Mouse (Mus musculus) midbrain, embryonic 14.5 days (tissue): ENCODE measurements around the gene Lmf2. TPM values are rescaled to one million over a fixed set of nuclear protein-coding genes. Genes with fewer than 3 reads are reported as not detected.
A peak's percentile ranks its signal among the peaks of the same experiment; 100 is the strongest.

Source experiments
- ATAC-seq: fragments of 200-750 bp; cut with Nextera tagmentation; 2 replicates; pipeline ENCODE4 v1.8.0; 2017; ENCODE audit warnings: moderate number of reproducible peaks, moderate library complexity; ENCODE audit not compliant: low FRiP score, low TSS enrichment
- DNase-seq: peaks from one replicate; pipeline ENCODE4 v3.0.0-alpha.2; 2015
- H3K27ac ChIP-seq: fragments of 300-500 bp; sonication (generic); replicated peaks from 2 replicates; pipeline ENCODE4 v1.5.1; 2014; ENCODE audit warnings: mild to moderate bottlenecking, low read depth, low read length, moderate library complexity
- H3K27me3 ChIP-seq: fragments of 300-500 bp; sonication (generic); 2 replicates; pipeline ENCODE4 v1.6.1; 2014; ENCODE audit warnings: low read length, control low read depth, mixed read lengths; ENCODE audit not compliant: control insufficient read depth, insufficient read depth
- H3K36me3 ChIP-seq: fragments of 300-500 bp; sonication (generic); 2 replicates; pipeline ENCODE4 v1.6.1; 2014; ENCODE audit warnings: low read length, control low read depth; ENCODE audit not compliant: control insufficient read depth, insufficient read depth
- H3K4me1 ChIP-seq: fragments of 300-500 bp; sonication (generic); 2 replicates; pipeline ENCODE4 v1.6.1; 2014; ENCODE audit warnings: mild to moderate bottlenecking, antibody characterized with exemption, low read length, control low read depth; ENCODE audit not compliant: control insufficient read depth, insufficient read depth
- H3K4me2 ChIP-seq: fragments of 300-500 bp; sonication (generic); 2 replicates; pipeline ENCODE4 v1.6.1; 2014; ENCODE audit warnings: mild to moderate bottlenecking, low read length, moderate library complexity
- H3K4me3 ChIP-seq: fragments of 300-500 bp; sonication (generic); replicated peaks from 2 replicates; pipeline ENCODE4 v1.5.1; 2014; ENCODE audit warnings: low read depth, low read length
- H3K9ac ChIP-seq: fragments of 300-500 bp; sonication (generic); replicated peaks from 2 replicates; pipeline ENCODE4 v1.6.1; 2014; ENCODE audit warnings: mild to moderate bottlenecking, low read length, moderate library complexity
- H3K9me3 ChIP-seq: fragments of 300-500 bp; sonication (generic); 2 replicates; pipeline ENCODE4 v1.6.1; 2016; ENCODE audit warnings: low read length, control low read depth, mixed read lengths; ENCODE audit not compliant: control insufficient read depth
- WGBS: fragments of 180-500 bp; shearing (Covaris S2); extraction: QIAGEN DNeasy Blood & Tissue Kit; methylation state at CpG from one replicate; pipeline ENCODE4 v1.1.7; 2014; 5-methylcytosine and 5-hydroxymethylcytosine counted together
- polyA plus RNA-seq: library from polyadenylated mRNA; unstranded; fragments of >200 nt; fragmentation: Nextera tagmentation; extraction: Ambion mirVana; gene quantifications from 2 replicates; pipeline ENCODE4 v1.2.1, GENCODE M21; 2014

Lmf2 gene
- polyA plus RNA-seq, 1 experiment from 2014 or later, result 23.9 TPM

DNA sequence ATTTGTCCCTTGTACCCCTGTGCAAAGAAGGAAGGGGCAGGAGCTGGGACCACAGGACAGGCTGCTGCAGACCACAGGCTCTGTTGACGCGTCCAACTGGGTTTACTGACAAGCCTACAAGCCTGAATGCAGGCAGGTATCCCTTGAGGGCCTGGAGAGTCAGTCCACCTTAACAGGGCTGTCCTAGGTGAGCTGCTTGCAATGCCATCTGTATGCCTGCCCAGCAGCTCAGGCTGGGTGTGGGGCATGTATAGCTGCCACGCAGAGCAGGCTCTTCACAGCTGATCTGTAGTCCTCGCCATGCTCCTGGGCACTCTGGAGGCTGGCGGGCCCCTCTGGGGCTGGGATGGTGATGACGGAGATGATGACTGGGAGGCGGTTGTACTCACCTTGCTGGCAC, 29.2 kb upstream of the Lmf2 start, which contains the start of gene Klhdc7b:
Klhdc7b (plus strand) TSS at position 301 of the 400 bp plus-strand sequence.
- H3K27me3 ChIP-seq, result peaks cover 5% of the 10 kb centered on the region
- no peak within 1 kb of the TSS for H3K9ac ChIP-seq
- ATAC-seq (no peak), DNase-seq (no peak)
- H3K36me3 ChIP-seq, result no peaks in the 10 kb centered on the region
- H3K27ac ChIP-seq, result no peak within 1 kb of the TSS
- WGBS, result 85% methylated on average over 7 of the region's 7 CpGs
- H3K4me3 ChIP-seq, result no peak within 1 kb of the TSS
- no peaks in the 10 kb centered on the region for H3K4me1 ChIP-seq
- H3K9me3 ChIP-seq, result no peaks in the 10 kb centered on the region
- no peak within 1 kb of the TSS for H3K4me2 ChIP-seq

DNA sequence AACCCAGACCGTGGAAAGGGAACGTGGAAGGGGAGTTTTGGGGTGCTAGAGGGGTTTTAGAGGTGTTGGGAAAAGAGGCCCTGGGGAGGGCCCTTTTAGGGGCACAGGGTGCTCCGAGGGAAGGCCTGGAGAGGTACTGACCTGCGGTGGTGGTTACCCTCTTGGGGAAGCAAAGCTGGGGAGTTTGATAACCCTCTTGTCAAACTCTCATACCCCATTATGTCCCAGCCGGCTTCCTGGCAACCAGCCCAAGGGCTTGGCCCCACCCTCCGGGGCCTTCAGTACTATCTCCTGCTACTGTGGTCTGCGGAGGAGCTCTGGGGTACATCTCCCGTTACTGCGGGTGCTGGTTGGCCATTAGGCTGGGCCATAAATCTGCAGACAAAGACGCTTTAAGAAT, 24.0 kb upstream of the Lmf2 start:
- H3K36me3 ChIP-seq, result no peaks in the 10 kb centered on the region
- H3K9me3 ChIP-seq, result no peaks in the 10 kb centered on the region
- peaks cover 10% of the 10 kb centered on the region for H3K4me1 ChIP-seq
- DNase-seq (no peak), ATAC-seq (no peak)
- peak overlapping the region; percentile 34; the same call in 1 of the 2 replicates for H3K4me3 ChIP-seq
- peak overlapping the region; percentile 59 for H3K4me2 ChIP-seq
- H3K27me3 ChIP-seq, result peaks cover 42% of the 10 kb centered on the region
- 12% methylated on average over 10 of the region's 10 CpGs for WGBS
- peak overlapping the region; percentile 48; the same call in 1 of the 2 replicates for H3K9ac ChIP-seq
- H3K27ac ChIP-seq, result no peak overlapping the region

DNA sequence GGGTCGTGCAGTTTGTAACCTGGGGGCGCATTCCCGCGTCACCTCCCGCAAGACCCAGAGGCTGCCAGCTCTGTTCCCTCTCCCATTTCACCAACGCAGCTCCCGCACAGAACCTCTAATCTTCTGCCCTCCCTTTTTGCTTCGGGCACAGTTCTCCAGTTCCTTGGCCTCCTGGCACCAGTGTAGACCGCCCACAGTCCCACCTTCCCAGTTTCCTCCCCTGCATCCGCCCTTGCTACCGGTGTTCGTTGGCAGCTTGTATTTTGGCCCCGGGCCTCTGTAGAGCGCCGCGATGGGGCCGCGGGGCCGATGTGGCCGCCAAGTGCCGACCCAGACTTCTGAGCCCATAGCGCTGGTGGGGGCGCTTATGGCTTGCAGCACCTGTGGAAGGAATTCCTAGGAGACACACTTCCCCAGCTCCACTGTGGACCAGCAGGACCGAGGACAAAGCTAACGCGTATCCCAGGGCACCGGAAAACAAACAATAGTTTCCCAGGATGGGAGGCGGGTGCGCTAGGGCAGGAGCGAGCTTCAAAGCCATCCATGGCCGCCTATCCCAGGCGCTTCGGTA, 23.5 kb upstream of the Lmf2 start, which contains the start of gene Odf3b:
Odf3b (minus strand) TSS at position 452 of the 571 bp plus-strand sequence.
- under 1% methylated on average over 33 of the region's 33 CpGs for WGBS
- Histone ChIP-seq H3K9ac (peak within 1 kb of the TSS; percentile 48), H3K4me2 (peak within 1 kb of the TSS; percentile 59), H3K27ac (no peak within 1 kb of the TSS), H3K36me3 (no peaks in the 10 kb centered on the region), H3K4me3 (peak within 1 kb of the TSS; percentile 34), H3K27me3 (peaks cover 42% of the 10 kb centered on the region), H3K4me1 (peaks cover 13% of the 10 kb centered on the region), H3K9me3 (no peaks in the 10 kb centered on the region)
- DNase-seq (peak; percentile 43), ATAC-seq (no peak)

DNA sequence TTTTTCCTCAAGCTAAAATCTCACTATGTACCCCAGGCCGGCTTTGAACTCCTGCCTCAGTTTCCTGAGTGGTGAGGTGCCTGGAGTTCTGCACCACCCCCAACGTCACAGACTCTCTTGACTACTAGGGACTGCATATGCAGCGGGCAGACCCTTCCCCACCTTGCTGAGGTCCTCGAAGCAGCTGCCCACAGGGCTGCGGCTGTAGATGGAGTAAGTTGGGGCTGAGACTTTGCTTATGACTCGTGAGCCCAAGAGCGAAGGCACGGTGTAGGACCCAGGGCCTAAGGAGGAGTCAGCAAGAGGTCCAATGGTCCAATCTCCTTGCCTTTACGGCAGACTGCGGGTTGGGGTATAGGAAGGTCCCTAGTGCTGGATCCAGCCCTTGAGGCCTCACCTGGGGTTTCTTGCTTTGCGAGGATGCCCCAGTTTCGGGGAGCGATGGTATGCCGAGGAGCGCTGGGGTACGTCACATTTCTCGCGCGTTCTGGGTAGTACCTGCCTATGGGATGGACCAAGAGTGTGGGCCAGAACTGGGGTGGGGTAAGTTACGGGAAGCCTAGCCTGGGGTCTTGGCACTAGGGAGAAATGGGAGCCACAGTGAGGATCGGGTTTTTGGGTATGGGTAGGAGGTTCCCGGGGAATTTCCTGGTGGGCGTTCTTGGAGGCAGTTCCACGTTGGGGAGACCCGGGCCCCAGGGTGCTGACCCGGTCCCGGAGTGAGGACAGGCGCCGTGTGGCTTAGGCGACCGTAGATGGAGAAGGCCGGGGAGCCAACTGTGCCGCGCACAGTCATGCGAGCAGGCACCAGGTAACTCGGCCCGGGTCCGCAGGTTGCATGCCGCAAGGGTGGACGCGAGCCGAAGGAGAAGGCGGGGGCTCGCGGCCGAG, 22.7 kb upstream of the Lmf2 start:
- Histone ChIP-seq H3K36me3 (no peaks in the 10 kb centered on the region), H3K4me3 (peak overlapping the region; percentile 34), H3K4me1 (peaks cover 13% of the 10 kb centered on the region), H3K27me3 (peaks cover 42% of the 10 kb centered on the region), H3K27ac (no peak overlapping the region), H3K9me3 (no peaks in the 10 kb centered on the region), H3K9ac (peak overlapping the region; percentile 48), H3K4me2 (peak overlapping the region; percentile 59)
- DNase-seq (peak; percentile 29), ATAC-seq (no peak)
- 13% methylated on average over 46 of the region's 46 CpGs for WGBS

DNA sequence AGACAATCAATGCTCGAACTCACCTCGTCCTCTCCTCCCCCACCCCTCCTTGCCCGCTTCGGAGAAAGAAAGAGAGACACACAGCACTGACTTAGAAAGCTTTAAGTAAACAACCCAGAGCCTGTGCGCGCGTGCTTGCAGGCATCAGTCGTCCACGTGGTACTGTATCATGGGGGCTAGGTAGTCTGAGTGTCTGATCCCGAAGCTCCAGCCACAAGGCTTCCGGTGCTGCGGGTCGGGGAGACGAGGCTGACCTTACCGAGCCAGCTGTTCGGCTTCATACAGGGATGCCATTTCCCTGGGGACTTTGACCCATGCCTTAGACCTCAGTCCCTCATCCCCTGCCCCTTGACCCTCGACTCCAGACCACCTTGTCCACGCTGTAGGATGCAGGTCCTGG, 21.9 kb upstream of the Lmf2 start:
- Histone ChIP-seq H3K9me3 (no peaks in the 10 kb centered on the region), H3K4me1 (peaks cover 19% of the 10 kb centered on the region), H3K4me3 (no peak overlapping the region), H3K36me3 (peaks cover 4% of the 10 kb centered on the region), H3K27ac (no peak overlapping the region), H3K4me2 (no peak overlapping the region), H3K9ac (no peak overlapping the region), H3K27me3 (peaks cover 42% of the 10 kb centered on the region)
- DNase-seq (no peak), ATAC-seq (no peak)
- 6% methylated on average over 18 of the region's 18 CpGs for WGBS

DNA sequence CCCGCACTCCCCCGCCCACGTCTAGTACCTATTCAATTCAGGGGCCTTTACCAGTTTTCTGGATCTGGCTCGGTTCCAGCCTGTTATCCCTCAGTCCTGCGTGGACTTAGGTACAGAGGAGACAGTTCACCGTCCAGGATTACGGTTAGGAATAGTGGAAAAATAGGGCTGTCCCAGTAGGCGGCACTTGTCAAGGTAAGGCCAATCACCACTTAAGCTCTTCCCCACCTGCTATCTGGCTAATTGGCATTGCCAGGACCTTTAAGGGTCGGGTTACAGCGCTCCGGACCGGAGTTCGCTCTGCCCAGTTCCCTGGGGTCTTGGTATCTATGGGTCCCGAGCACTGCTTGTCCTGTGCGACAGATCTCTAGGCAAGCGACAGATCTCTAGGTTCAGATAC, 21.5 kb upstream of the Lmf2 start, which contains the start of gene Tymp:
Tymp (minus strand) TSS at position 83 of the 400 bp plus-strand sequence.
- DNase-seq, result no peak
- Histone ChIP-seq H3K4me2 (no peak within 1 kb of the TSS), H3K9me3 (no peaks in the 10 kb centered on the region), H3K36me3 (peaks cover 8% of the 10 kb centered on the region), H3K4me3 (no peak within 1 kb of the TSS), H3K9ac (no peak within 1 kb of the TSS), H3K4me1 (peaks cover 19% of the 10 kb centered on the region), H3K27ac (no peak within 1 kb of the TSS), H3K27me3 (peaks cover 42% of the 10 kb centered on the region)
- WGBS, result 24% methylated on average over 16 of the region's 16 CpGs
- no peak for ATAC-seq

DNA sequence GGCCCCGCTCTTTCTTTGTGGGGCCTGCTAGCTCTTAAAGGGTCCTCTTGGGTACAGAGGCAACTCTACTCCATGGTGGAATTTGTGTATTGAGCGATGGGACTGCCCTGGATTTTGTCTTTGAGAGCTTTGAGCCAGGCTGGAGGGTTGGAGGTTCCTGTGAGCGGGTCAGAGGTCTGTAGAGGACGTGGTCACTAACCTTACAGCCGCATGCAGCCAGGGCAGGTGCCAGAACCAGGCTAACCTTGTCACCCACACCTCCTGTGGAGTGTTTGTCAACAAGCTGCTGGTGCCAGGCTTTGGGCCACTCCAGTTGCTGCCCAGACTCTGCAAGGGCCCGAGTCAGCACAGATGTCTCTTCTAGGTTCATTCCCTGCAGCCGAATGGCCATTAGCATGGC, 20.6 kb upstream of the Lmf2 start:
- ATAC-seq (no peak), DNase-seq (no peak)
- Histone ChIP-seq H3K36me3 (peaks cover 17% of the 10 kb centered on the region), H3K4me1 (peaks cover 19% of the 10 kb centered on the region), H3K27me3 (peaks cover 42% of the 10 kb centered on the region), H3K9ac (no peak overlapping the region), H3K4me3 (no peak overlapping the region), H3K27ac (no peak overlapping the region), H3K4me2 (no peak overlapping the region), H3K9me3 (no peaks in the 10 kb centered on the region)
- WGBS, result 78% methylated on average over 7 of the region's 7 CpGs

DNA sequence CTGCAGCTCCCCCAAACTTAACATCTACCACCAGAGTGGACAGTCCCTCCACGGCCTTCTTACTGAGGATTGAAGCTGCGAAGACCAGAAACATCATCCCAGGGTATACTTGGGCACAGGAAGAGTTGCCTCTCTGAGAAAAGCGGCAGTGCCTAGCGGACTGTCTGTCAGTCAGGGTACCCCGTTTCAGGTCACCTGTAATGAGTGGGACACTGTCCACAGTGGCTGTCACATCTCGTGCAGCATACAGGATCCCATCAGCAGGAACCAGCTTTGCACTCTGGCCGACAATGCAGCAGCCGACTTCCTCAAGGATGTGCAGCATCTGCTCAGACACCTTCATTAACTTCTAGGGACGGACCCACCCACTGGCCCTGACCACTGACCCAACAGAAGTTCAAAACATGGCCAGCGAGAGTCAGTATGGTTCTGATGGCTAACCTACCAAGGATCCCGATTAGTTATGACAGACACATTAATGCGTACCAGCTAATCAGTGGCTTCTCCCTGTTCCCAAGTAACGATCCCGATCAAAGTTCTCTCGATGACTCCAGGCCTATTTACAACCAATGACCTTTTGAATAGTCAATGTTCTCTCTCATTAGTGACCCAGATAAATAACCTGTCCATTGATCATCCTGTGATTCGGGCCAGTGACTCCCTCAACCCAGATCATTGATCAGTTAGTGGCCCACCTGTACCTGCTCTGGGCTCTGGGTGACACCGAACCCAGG, 19.5 kb upstream of the Lmf2 start:
- Histone ChIP-seq H3K4me2 (no peak overlapping the region; the same call in 1 of the 2 replicates), H3K9ac (no peak overlapping the region; the same call in 1 of the 2 replicates), H3K4me3 (no peak overlapping the region)

More for the DNA sequence above, 19.5 kb upstream of the Lmf2 start:
- DNase-seq (no peak), ATAC-seq (no peak)
- Histone ChIP-seq H3K36me3 (peaks cover 28% of the 10 kb centered on the region), H3K27me3 (peaks cover 38% of the 10 kb centered on the region), H3K4me1 (peaks cover 19% of the 10 kb centered on the region), H3K27ac (no peak overlapping the region), H3K9me3 (no peaks in the 10 kb centered on the region)
- whole genome bisulfite sequencing, result 93% methylated on average over 17 of the region's 17 CpGs
